Mouse (Mus musculus) kidney, adult 18-20 months (tissue): ENCODE results near the gene Myoz2.
A peak's percentile ranks its signal among the peaks of the same experiment; 100 is the strongest.

Source experiments
- DNase-seq: peaks from one replicate; pipeline ENCODE4 v3.0.0; 2021

Gene Myoz2

DNA sequence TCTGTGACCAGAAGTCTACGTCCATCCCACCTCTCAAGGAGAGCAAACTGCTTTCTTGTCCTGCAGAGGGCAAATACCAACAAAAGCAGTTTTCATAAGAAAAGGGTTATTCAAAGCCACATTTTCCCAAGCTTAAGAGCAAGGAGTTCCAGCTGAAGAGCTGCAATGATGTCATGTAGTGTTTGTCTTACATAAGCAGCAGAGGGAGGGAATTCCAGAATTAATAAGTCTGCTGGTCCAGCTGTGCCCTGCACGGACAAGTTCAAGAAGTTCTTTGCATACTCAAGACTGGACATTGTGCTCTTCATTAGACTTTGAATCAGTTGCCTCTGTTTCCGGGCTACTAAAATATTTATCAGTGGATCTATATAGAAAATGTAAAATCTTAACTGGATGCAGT is 33.8 kb downstream of the Myoz2 start:
- DNase-seq, result no peak

DNA sequence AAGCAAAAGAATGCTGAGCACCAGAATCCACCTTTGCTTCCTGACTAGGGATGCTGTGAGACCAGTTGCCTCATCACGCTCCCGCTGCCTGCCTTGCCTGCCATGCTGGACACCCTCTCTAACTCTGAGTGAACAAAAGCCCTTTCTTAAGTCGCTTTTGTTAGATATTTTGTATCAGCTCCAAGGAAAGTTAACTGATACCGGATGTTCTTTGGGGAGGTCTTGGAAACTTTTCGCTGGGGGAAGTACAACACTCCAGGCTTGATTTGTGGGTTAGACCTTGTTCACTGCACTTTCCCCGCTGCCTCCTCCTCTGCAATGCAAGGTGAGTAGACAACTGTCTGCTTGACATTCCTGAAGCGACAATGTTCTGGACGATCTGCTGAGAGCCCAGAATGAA is 36.3 kb downstream of the Myoz2 start:
- DNase-seq, result no peak

GRCm38 (mm10) chr3:122996968-122997367 is 37.8 kb downstream of the Myoz2 start:
- no peak for DNase-seq

DNA sequence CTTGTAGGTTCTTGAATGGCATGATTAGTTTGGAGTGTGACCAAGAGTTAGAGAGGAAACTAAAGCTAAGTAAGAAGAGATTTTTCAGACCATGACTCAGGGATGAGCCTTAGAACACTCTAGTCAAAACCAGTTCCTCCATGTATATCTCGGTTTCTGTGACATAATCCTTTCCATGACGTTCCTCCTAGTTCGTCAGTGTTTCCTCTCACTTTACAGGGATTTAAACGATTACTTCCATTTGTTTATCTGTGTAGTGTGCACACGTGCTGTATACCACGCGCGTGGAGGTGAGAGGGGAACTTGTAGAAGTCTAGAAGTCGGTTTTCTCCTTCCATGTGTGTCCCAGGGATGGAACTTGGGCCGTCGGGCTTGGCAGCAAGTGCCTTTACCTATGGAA is 47.9 kb downstream of the Myoz2 start:
- DNase-seq, result no peak

GRCm38 (mm10) chr3:122986386-122986785 is 48.4 kb downstream of the Myoz2 start:
- DNase-seq, result peak; percentile 45

- DNase-seq, result no peak
Observed at GRCm38 (mm10) chr3:122985183-122985944, 49.5 kb downstream of the Myoz2 start.

DNA sequence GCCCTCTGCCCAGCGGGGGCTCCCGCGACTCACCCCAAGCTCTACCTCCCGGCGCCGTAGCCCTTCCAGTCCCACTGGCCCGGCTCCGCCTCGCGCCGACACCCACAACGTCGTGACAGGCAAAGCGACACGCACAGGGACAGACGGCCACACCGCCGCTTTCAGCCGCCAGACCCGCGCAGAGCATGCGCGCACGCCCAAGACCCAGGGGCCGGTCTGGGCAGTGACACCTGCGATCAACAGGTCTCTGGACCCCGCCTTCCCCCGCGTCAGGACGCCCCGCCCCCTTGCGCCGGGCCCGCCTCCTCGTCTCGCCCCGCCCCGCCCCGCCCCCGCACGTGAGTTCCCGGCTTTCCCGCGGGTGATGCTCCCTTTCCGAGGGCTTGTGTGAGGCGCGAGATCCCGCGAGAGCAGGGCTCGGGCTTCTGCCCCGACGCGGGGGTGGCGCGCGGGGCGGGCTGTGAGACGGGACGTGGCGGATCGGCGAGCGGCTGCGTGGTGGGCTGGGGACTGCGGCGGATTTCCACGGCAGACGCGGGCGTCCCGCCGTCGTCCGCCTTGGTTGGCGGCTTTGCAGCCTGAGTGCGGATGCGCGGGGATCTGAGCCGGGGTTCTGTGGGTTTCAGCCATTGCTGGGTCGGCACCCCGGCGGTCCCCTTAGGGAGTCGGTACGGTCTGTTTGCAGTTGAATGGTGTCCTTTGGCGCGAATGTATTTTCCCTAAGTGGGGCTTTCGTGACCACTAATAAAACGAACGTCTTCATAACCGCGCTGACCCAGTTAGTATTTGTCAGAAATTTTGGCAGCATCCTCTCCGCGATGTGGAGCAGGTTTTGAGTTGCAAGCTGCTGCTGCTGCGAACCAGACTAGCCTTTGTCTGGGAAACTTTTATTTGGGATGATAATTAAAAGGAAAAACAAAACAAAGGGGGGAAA is 50.3 kb downstream of the Myoz2 start, which contains the start of gene Usp53:
TSS of gene Usp53 (minus strand) at position 262 of the 934 bp plus-strand sequence.
- DNase-seq, result peak; percentile 94

GRCm38 (mm10) chr3:122983849-122984248 is 51.0 kb downstream of the Myoz2 start:
- no peak for DNase-seq

GRCm38 (mm10) chr3:122975964-122976363 is 58.9 kb downstream of the Myoz2 start:
- DNase-seq, result no peak

GRCm38 (mm10) chr3:122975363-122975762 is 59.5 kb downstream of the Myoz2 start:
- DNase-seq, result no peak

GRCm38 (mm10) chr3:122974833-122975232 is 60.0 kb downstream of the Myoz2 start:
- DNase-seq, result no peak

GRCm38 (mm10) chr3:122972126-122972822 is 62.5 kb downstream of the Myoz2 start:
- no peak for DNase-seq

- no peak for DNase-seq
Observed at GRCm38 (mm10) chr3:122968391-122968790, 66.4 kb downstream of the Myoz2 start.

GRCm38 (mm10) chr3:122964301-122964700 is 70.5 kb downstream of the Myoz2 start:
- no peak for DNase-seq
